Mouse (Mus musculus) lung, postnatal 0 days (tissue): ENCODE measurements at regions not wholly inside any gene's neighbourhood (a gene's known extent, or its start where the extent isn't known, plus 50 kb on each side); places are given as distances from the start of the nearest gene placed in this dataset.

Experiments
- ATAC-seq: fragments of 200-750 bp; cut with Nextera tagmentation; 2 replicates; pipeline ENCODE4 v1.8.0; 2017; ENCODE audit warnings: moderate library complexity
- DNase-seq: peaks from one replicate; pipeline ENCODE4 v3.0.0-alpha.2; 2016; ENCODE audit warnings: low spot score
- H3K27ac ChIP-seq: fragments of 300-500 bp; sonication (generic); 2 replicates; pipeline ENCODE4 v1.5.1; 2014; ENCODE audit warnings: antibody characterized with exemption, mild to moderate bottlenecking, low read length, mixed read lengths
- H3K27me3 ChIP-seq: fragments of 300-500 bp; sonication (generic); replicated peaks from 2 replicates; pipeline ENCODE4 v1.6.1; 2014; ENCODE audit warnings: low read length, mixed read lengths; ENCODE audit not compliant: insufficient read depth
- H3K36me3 ChIP-seq: fragments of 300-500 bp; sonication (generic); 2 replicates; pipeline ENCODE4 v1.6.1; 2014; ENCODE audit warnings: low read length, mixed read lengths; ENCODE audit not compliant: insufficient read depth
- H3K4me1 ChIP-seq: fragments of 300-500 bp; sonication (generic); 2 replicates; pipeline ENCODE4 v1.6.1; 2014; ENCODE audit warnings: antibody characterized with exemption, low read depth, low read length, mixed read lengths; ENCODE audit not compliant: insufficient read depth
- H3K4me2 ChIP-seq: fragments of 300-500 bp; sonication (generic); replicated peaks from 2 replicates; pipeline ENCODE4 v1.6.1; 2014; ENCODE audit warnings: low read depth, mild to moderate bottlenecking, low read length, moderate library complexity, mixed read lengths
- H3K4me3 ChIP-seq: fragments of 300-500 bp; sonication (generic); 2 replicates; pipeline ENCODE4 v1.5.1; 2014; ENCODE audit warnings: low read depth, low read length
- H3K9ac ChIP-seq: fragments of 300-500 bp; sonication (generic); replicated peaks from 2 replicates; pipeline ENCODE4 v1.6.1; 2014; ENCODE audit warnings: low read depth, mild to moderate bottlenecking
- H3K9me3 ChIP-seq: fragments of 300-500 bp; sonication (generic); 2 replicates; pipeline ENCODE4 v1.6.1; 2016; ENCODE audit warnings: low read length, mixed read lengths
- CTCF ChIP-seq: IDR thresholded peaks from 2 replicates; pipeline ENCODE4 v1.5.1; 2016; ENCODE audit warnings: antibody characterized with exemption, mild to moderate bottlenecking
- EP300 ChIP-seq: IDR thresholded peaks from 2 replicates; pipeline ENCODE4 v1.6.1; 2016; ENCODE audit warnings: antibody characterized with exemption, mild to moderate bottlenecking, control low read depth
- WGBS: fragments of 180-500 bp; shearing (Covaris S2); extraction: QIAGEN DNeasy Blood & Tissue Kit; methylation state at CpG from one replicate; pipeline ENCODE4 v1.1.7; 2014; 5-methylcytosine and 5-hydroxymethylcytosine counted together

DNA sequence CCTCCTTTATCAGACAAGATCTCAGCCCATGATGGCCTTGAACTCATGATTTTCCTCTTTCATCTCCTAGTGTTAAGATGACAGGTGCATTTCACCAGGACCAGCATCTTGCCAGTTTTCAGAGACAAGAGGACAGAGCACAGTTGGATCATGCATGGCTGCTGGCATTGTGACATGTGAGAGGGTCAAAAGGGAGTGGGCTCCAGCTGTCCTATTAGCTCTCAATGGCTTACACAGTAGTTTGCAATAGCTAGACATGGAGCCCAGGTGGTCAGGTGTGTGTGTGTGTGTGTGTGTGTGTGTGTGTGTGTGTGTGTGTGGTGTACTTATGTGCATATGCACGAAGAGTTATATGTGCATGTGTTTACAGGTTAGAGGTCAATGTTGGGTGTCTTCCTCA is 110.3 kb upstream of the Sdk1 start:
- no peak overlapping the region for H3K4me3 ChIP-seq
- H3K27ac ChIP-seq: no peak overlapping the region
- H3K27me3 ChIP-seq: no peaks in the 10 kb centered on the region
- 65% methylated on average over 1 of the region's 1 CpGs for WGBS
- ATAC-seq (no peak), DNase-seq (no peak)
- H3K9me3 ChIP-seq: no peaks in the 10 kb centered on the region
- no peaks in the 10 kb centered on the region for H3K36me3 ChIP-seq
- H3K9ac ChIP-seq: no peak overlapping the region
- no peaks in the 10 kb centered on the region for H3K4me1 ChIP-seq
- TF ChIP-seq CTCF: no peak
- no peak for TF ChIP-seq EP300
- H3K4me2 ChIP-seq: no peak overlapping the region

DNA sequence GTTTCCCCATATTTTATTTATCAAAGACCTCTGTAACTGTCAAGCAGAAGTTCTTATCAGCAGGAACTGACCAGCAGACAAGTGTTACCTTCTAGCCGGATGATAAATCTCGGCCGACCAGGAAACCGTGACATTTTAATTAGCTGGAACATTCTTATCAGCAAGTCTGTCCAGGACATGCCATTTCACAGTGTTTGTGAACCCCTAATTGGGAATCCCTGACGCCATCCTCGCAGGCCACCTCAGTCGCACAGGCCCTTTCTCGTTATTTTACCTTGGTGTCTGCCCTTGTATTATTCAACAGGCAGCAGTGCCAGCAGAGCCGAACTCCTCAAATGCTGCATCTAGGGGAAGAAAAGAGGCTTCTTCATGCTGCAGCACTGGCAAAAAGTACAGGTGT is 109.4 kb upstream of the Sdk1 start:
- TF ChIP-seq CTCF (no peak), EP300 (no peak)
- H3K27ac ChIP-seq: no peak overlapping the region
- H3K9ac ChIP-seq: no peak overlapping the region
- no peak for ATAC-seq
- H3K4me1 ChIP-seq: no peaks in the 10 kb centered on the region
- 28% methylated on average over 9 of the region's 9 CpGs for WGBS
- DNase-seq: no peak
- no peak overlapping the region for H3K4me2 ChIP-seq
- no peak overlapping the region for H3K4me3 ChIP-seq
- H3K9me3 ChIP-seq: no peaks in the 10 kb centered on the region
- no peaks in the 10 kb centered on the region for H3K36me3 ChIP-seq
- H3K27me3 ChIP-seq: no peaks in the 10 kb centered on the region

DNA sequence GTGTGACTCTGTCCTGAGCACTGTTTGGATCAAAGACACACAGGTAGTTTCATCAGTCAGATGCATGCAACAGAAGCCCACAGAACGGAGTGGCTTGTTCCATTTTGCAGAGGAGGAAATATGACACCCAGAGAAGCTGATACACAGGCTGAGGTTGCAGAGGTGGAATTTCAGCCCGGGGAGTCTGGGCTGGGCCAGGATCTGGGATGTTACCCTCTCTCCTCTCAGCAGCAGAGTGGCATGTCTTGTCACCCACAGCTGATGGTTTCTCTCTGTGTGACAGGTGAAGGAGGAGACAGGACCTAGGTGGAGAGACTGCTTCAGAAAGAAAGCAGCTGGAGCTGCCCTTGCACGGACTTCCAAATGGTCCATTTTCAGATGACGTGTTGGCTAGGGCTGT is 105.1 kb upstream of the Sdk1 start:
- Histone ChIP-seq H3K4me2 (no peak overlapping the region), H3K27ac (no peak overlapping the region), H3K9ac (no peak overlapping the region), H3K4me3 (no peak overlapping the region), H3K36me3 (no peaks in the 10 kb centered on the region), H3K27me3 (no peaks in the 10 kb centered on the region), H3K4me1 (no peaks in the 10 kb centered on the region), H3K9me3 (no peaks in the 10 kb centered on the region)
- DNase-seq: no peak
- TF ChIP-seq CTCF (no peak), EP300 (no peak)
- WGBS: 24% methylated on average over 4 of the region's 4 CpGs
- ATAC-seq: no peak

DNA sequence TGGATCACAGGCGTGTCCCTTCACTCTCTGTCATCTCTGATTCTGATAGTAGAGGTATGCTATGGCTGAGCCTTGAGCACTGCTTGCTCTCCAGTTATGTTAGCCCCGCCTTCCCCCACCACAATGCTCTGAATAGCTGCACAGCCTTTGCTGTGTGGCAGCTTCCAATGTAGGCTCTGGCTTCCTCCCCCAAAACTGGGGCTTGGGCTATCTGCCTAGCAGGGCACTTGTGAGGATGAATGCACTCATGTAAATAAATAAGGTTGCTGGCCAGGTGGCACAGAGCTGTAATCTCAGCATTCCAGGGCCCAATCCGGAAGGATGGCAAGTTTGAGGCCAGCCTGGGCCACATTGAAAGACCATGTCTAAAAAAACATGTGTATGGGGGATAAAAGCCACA is 103.6 kb upstream of the Sdk1 start:
- no peaks in the 10 kb centered on the region for H3K36me3 ChIP-seq
- H3K4me1 ChIP-seq: no peaks in the 10 kb centered on the region
- WGBS: 74% methylated on average over 3 of the region's 3 CpGs
- no peaks in the 10 kb centered on the region for H3K27me3 ChIP-seq
- ATAC-seq (no peak), DNase-seq (no peak)
- TF ChIP-seq CTCF (no peak), EP300 (no peak)
- H3K4me2 ChIP-seq: no peak overlapping the region
- H3K9me3 ChIP-seq: no peaks in the 10 kb centered on the region
- H3K27ac ChIP-seq: no peak overlapping the region
- no peak overlapping the region for H3K9ac ChIP-seq
- no peak overlapping the region for H3K4me3 ChIP-seq

DNA sequence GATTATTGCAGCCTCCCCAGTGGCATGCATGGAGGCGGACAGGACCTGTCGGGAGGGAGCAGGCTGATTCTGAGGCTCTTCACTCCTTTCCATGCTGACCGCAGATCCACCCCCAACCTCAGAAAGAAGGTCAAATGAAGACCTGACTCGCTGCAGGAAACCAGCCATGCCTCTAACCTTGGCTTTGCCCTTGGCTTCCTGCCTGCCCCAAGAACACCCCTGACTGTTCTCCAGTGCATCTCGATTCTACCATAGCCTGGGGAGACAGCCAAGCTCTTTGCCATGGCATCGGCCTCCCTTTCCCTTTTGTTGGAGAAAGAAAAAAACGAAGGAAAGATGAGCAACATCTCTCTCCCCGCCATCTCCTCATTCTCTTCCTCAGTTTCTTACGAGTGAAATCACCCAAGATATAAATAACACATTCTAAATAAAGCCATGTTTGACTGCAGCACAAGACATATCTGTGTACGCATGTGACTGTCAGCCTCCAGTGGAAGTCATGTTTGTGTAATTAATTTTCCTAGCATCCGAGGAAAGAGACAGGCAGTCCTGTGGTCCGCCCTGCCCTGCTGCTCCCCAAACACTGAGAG is 102.4 kb upstream of the Sdk1 start:
- H3K4me2 ChIP-seq: no peak overlapping the region
- no peak for ATAC-seq
- WGBS: 43% methylated on average over 12 of the region's 12 CpGs
- H3K27ac ChIP-seq: no peak overlapping the region
- no peak overlapping the region for H3K9ac ChIP-seq
- DNase-seq: no peak
- no peaks in the 10 kb centered on the region for H3K9me3 ChIP-seq
- TF ChIP-seq CTCF: no peak
- no peak for TF ChIP-seq EP300
- no peak overlapping the region for H3K4me3 ChIP-seq
- H3K36me3 ChIP-seq: no peaks in the 10 kb centered on the region
- H3K27me3 ChIP-seq: no peaks in the 10 kb centered on the region
- no peaks in the 10 kb centered on the region for H3K4me1 ChIP-seq

DNA sequence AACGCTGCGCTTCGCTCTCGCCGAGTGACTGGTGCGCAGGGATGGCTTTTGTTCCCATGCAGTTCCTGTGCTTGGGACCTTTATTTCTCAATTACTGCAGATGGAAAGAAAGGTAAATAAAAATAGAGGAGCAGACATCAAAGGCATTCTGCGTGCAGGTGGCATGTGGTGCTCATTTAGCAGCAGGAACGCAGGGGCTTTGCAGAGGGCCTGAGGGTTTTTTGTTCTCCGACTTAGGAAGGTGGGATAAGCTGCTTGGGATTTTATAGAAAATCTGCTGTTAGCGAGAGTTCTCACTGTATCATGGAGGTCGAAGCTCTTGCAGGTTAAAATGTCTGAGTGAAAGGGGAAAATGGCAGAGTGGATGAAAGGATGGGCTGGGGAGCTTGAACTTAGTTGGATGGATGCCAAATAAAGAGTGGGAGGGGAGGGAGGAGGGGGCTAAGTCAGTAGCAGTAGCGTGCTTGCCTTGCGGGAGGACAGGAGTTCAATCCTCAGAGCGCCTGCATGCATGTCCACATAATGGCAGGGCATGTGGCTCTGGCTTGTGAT is 101.9 kb upstream of the Sdk1 start:
- Histone ChIP-seq H3K4me3 (no peak overlapping the region), H3K9me3 (no peaks in the 10 kb centered on the region), H3K36me3 (no peaks in the 10 kb centered on the region), H3K27me3 (no peaks in the 10 kb centered on the region), H3K27ac (no peak overlapping the region), H3K4me1 (no peaks in the 10 kb centered on the region), H3K9ac (no peak overlapping the region), H3K4me2 (no peak overlapping the region)
- 29% methylated on average over 14 of the region's 14 CpGs for WGBS
- TF ChIP-seq EP300: no peak
- no peak for TF ChIP-seq CTCF
- no peak for DNase-seq
- ATAC-seq: no peak

DNA sequence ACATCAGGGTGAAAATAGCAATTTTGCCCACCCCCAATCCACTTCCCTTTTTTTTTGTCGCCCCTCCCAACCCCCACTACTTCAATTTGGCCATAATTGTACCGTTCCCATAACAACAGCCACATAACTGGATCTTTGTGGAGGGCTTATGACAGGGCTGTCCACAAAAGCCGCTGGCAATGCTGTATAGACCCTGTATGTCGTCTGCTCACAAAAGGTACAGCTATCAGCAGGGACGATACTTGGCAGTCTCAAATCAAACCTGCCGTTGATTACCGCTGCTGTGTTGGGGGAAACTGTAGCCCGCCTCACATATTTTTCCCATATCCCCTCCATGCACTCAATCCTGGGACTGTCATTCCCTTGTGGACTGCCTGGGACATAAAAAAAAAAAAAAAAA is 80.9 kb upstream of the Sdk1 start:
- ATAC-seq (no peak), DNase-seq (no peak)
- Histone ChIP-seq H3K27ac (no peak overlapping the region), H3K36me3 (no peaks in the 10 kb centered on the region), H3K4me2 (no peak overlapping the region), H3K4me1 (no peaks in the 10 kb centered on the region), H3K27me3 (no peaks in the 10 kb centered on the region), H3K4me3 (no peak overlapping the region), H3K9me3 (no peaks in the 10 kb centered on the region), H3K9ac (no peak overlapping the region)
- no peak for TF ChIP-seq CTCF
- WGBS: 73% methylated on average over 8 of the region's 8 CpGs
